In genomic region chr11:101277381-101278222, GRCm38 (mm10) we compare ENCODE assay signal across 8 mouse cellular contexts. TPM values are rescaled to one million over a fixed set of nuclear protein-coding genes. Genes with fewer than 3 reads are reported as not detected.
DNase-seq lines count a peak whose midpoint lies in the region; ATAC-seq and TF ChIP-seq lines count a peak whose summit lies in the region.

No protein-coding gene starts in this region.

- no peaks in the 10 kb centered on the region for H3K9me3 ChIP-seq in hindbrain, embryonic 16.5 days (ENCODE audit: control insufficient read depth, low read length)
- H3K9me3 ChIP-seq in neural tube, embryonic 13.5 days: no peaks in the 10 kb centered on the region

- peak overlapping the region; percentile 96 for H3K27ac ChIP-seq in layer of hippocampus, adult 2 months
- no peak overlapping the region for H3K27ac ChIP-seq in bone marrow macrophage, adult 2 months (ENCODE audit: insufficient read depth, low read depth, low read length)
- no peak overlapping the region for H3K27ac ChIP-seq in hindbrain, embryonic 16.5 days (ENCODE audit: low read depth, low read length)
- H3K27ac ChIP-seq in liver, adult 2 months (replicated peaks; ENCODE audit: insufficient read depth, low read depth, low read length): peak overlapping the region; percentile 75
- no peak overlapping the region for H3K27ac ChIP-seq in neural tube, embryonic 13.5 days (replicated peaks)

- H3K4me2 ChIP-seq in hindbrain, embryonic 16.5 days (ENCODE audit: low read length): peak overlapping the region; percentile 87
- peak overlapping the region; percentile 88 for H3K4me2 ChIP-seq in neural tube, embryonic 13.5 days

- peak overlapping the region; percentile 73; the same call in 1 of the 2 replicates for H3K9ac ChIP-seq in hindbrain, embryonic 16.5 days (ENCODE audit: low read depth, low read length)
- H3K9ac ChIP-seq in liver, adult 2 months (ENCODE audit: low read depth, low read length): peak overlapping the region; percentile 86
- H3K9ac ChIP-seq in neural tube, embryonic 13.5 days: peak overlapping the region; percentile 88

- no peaks in the 10 kb centered on the region for H3K27me3 ChIP-seq in hindbrain, embryonic 16.5 days (replicated peaks; ENCODE audit: control insufficient read depth, insufficient read depth, low read length)
- no peaks in the 10 kb centered on the region for H3K27me3 ChIP-seq in liver, adult 2 months (ENCODE audit: control insufficient read depth, insufficient read depth, low read length)
- peaks cover 9% of the 10 kb centered on the region; the same call in 1 of the 2 replicates for H3K27me3 ChIP-seq in neural tube, embryonic 13.5 days

- H3K36me3 ChIP-seq in hindbrain, embryonic 16.5 days (ENCODE audit: control insufficient read depth, insufficient read depth, low read length): no peaks in the 10 kb centered on the region
- no peaks in the 10 kb centered on the region for H3K36me3 ChIP-seq in liver, adult 2 months (ENCODE audit: control insufficient read depth, insufficient read depth, low read length)
- H3K36me3 ChIP-seq in neural tube, embryonic 13.5 days: peaks cover 10% of the 10 kb centered on the region; the same call in 1 of the 2 replicates

- H3K4me1 ChIP-seq in bone marrow macrophage, adult 2 months (ENCODE audit: control insufficient read depth, insufficient read depth, low read length): peaks cover 18% of the 10 kb centered on the region
- H3K4me1 ChIP-seq in hindbrain, embryonic 16.5 days (ENCODE audit: control insufficient read depth, insufficient read depth, low read depth, low read length): peaks cover 24% of the 10 kb centered on the region
- peaks cover 9% of the 10 kb centered on the region for H3K4me1 ChIP-seq in liver, adult 2 months (ENCODE audit: control insufficient read depth, insufficient read depth, low read length)
- H3K4me1 ChIP-seq in neural tube, embryonic 13.5 days (replicated peaks): peaks cover 27% of the 10 kb centered on the region

- no peak for TF ChIP-seq POLR2A in bone marrow macrophage, adult 2 months (IDR thresholded peaks at IDR 0.05; ENCODE audit: borderline replicate concordance, low read depth, low read length)
- no peak for TF ChIP-seq POLR2A in liver, adult 2 months (IDR thresholded peaks at IDR 0.05; ENCODE audit: extremely low read depth, insufficient read depth, low read length)

- no peak for TF ChIP-seq CTCF in layer of hippocampus, adult 2 months (conservative IDR thresholded peaks at IDR 0.05)
- TF ChIP-seq CTCF in bone marrow macrophage, adult 2 months (IDR thresholded peaks at IDR 0.05; ENCODE audit: low read depth, low read length): peak; percentile 7; the same call in 1 of the 2 replicates
- no peak for TF ChIP-seq CTCF in liver, adult 2 months (IDR thresholded peaks at IDR 0.05; ENCODE audit: low read depth, low read length)

- WGBS in hindbrain, embryonic 16.5 days: 69% methylated on average over 12 of the region's 12 CpGs
- 26% methylated on average over 12 of the region's 12 CpGs for WGBS in liver, adult 2 months
- 56% methylated on average over 12 of the region's 12 CpGs for WGBS in neural tube, embryonic 13.5 days

- peak overlapping the region; percentile 86 for H3K4me3 ChIP-seq in layer of hippocampus, adult 2 months
- peak overlapping the region; percentile 95 for H3K4me3 ChIP-seq in bone marrow macrophage, adult 2 months (ENCODE audit: insufficient read depth, low read length)
- peak overlapping the region; percentile 54 for H3K4me3 ChIP-seq in hindbrain, embryonic 16.5 days (ENCODE audit: low read length)
- peak overlapping the region; percentile 92 for H3K4me3 ChIP-seq in liver, adult 2 months (ENCODE audit: insufficient read depth, low read depth, low read length)
- H3K4me3 ChIP-seq in neural tube, embryonic 13.5 days: peak overlapping the region; percentile 75

- DNase-seq in layer of hippocampus, adult 2 months (ENCODE audit: low spot score in 2 of 2): peak in 1 of 2 experiments; percentile 34
- DNase-seq in layer of hippocampus, adult 9-10 months (ENCODE audit: low spot score): no peak
- peak; percentile 83 for DNase-seq in liver, adult 2 months (ENCODE audit: extremely low read depth, low read depth, low spot score)
- no peak for DNase-seq in spleen, postnatal 14 days (ENCODE audit: low spot score in 2 of 2)
- no peak for DNase-seq in left cerebral cortex, adult 8-10 months (ENCODE audit: low spot score in 2 of 2)

- no peaks in the 10 kb centered on the region for H3K79me2 ChIP-seq in liver, adult 2 months (ENCODE audit: control insufficient read depth, insufficient read depth, low read length)

- ATAC-seq in hindbrain, embryonic 16.5 days: no peak
- no peak for ATAC-seq in neural tube, embryonic 13.5 days (ENCODE audit: low read depth)

RNA-seq across cellular contexts. Expression of gene Cntd1, which starts 1.2 kb away (rescaled TPM):
- under 1 TPM; 0.29 to 0.56 TPM for total RNA-seq in layer of hippocampus, adult 2 months (2021)
- 1.0 and 1.6 TPM in 2 replicates for polyA plus RNA-seq in bone marrow macrophage, adult 2 months (2012; ENCODE audit: insufficient read depth, insufficient read length, missing spikeins)
- polyA plus RNA-seq in hindbrain, embryonic 16.5 days (2015; fragmentation: Nextera tagmentation; extraction: Ambion mirVana): 0.83 and 1.0 TPM in 2 replicates
- total RNA-seq in liver, adult 2 months (2014; rRNA removed): not detected in 2 replicates
- not detected in 2 replicates for polyA plus RNA-seq in liver, adult 2 months (2012; rRNA removed)
- polyA plus RNA-seq in neural tube, embryonic 13.5 days (2015; fragmentation: Nextera tagmentation; extraction: Ambion mirVana): 0.89 and 1.0 TPM in 2 replicates
- total RNA-seq in left cerebral cortex, adult 8-10 months (2022): under 1 TPM; 0.25 to 0.55 (median 0.35) TPM

RNA-seq across cellular contexts. Expression of gene Coa3, which starts 1.3 kb away (rescaled TPM):
- total RNA-seq in layer of hippocampus, adult 2 months (2021): 100 to 1,000 TPM in 1 of 2 experiments, 10 to 100 TPM in 1; 95.5 to 108 TPM
- polyA plus RNA-seq in bone marrow macrophage, adult 2 months (2012; ENCODE audit: insufficient read depth, insufficient read length, missing spikeins): 60.1 and 63.3 TPM in 2 replicates
- 226 and 232 TPM in 2 replicates for polyA plus RNA-seq in hindbrain, embryonic 16.5 days (2015; fragmentation: Nextera tagmentation; extraction: Ambion mirVana)
- 74.7 and 96.8 TPM in 2 replicates for total RNA-seq in liver, adult 2 months (2014; rRNA removed)
- 289 and 376 TPM in 2 replicates for polyA plus RNA-seq in liver, adult 2 months (2012; rRNA removed)
- polyA plus RNA-seq in neural tube, embryonic 13.5 days (2015; fragmentation: Nextera tagmentation; extraction: Ambion mirVana): 211 and 238 TPM in 2 replicates
- 100 to 1,000 TPM in 2 of 4 experiments, 10 to 100 TPM in 2; 95.8 to 105 (median 101) TPM for total RNA-seq in left cerebral cortex, adult 8-10 months (2022)

RNA-seq across cellular contexts. Expression of gene Wnk4, which starts 17.2 kb away (rescaled TPM):
- total RNA-seq in layer of hippocampus, adult 2 months (2021): 10 to 100 TPM; 11.3 to 11.4 TPM
- polyA plus RNA-seq in bone marrow macrophage, adult 2 months (2012; ENCODE audit: insufficient read depth, insufficient read length, missing spikeins): not detected in 2 replicates
- 7.2 and 7.3 TPM in 2 replicates for polyA plus RNA-seq in hindbrain, embryonic 16.5 days (2015; fragmentation: Nextera tagmentation; extraction: Ambion mirVana)
- 0.37 and 0.40 TPM in 2 replicates for total RNA-seq in liver, adult 2 months (2014; rRNA removed)
- polyA plus RNA-seq in liver, adult 2 months (2012; rRNA removed): 0.32 and 1.1 TPM in 2 replicates
- 5.5 and 6.8 TPM in 2 replicates for polyA plus RNA-seq in neural tube, embryonic 13.5 days (2015; fragmentation: Nextera tagmentation; extraction: Ambion mirVana)
- total RNA-seq in left cerebral cortex, adult 8-10 months (2022): 10 to 100 TPM; 11.1 to 12.2 (median 11.6) TPM

RNA-seq across cellular contexts. Expression of gene Vps25, which starts 24.1 kb away (rescaled TPM):
- 10 to 100 TPM; 68.8 to 69.4 TPM for total RNA-seq in layer of hippocampus, adult 2 months (2021)
- polyA plus RNA-seq in bone marrow macrophage, adult 2 months (2012; ENCODE audit: insufficient read depth, insufficient read length, missing spikeins): 111 and 114 TPM in 2 replicates
- 128 and 131 TPM in 2 replicates for polyA plus RNA-seq in hindbrain, embryonic 16.5 days (2015; fragmentation: Nextera tagmentation; extraction: Ambion mirVana)
- 35.6 and 43.8 TPM in 2 replicates for total RNA-seq in liver, adult 2 months (2014; rRNA removed)
- polyA plus RNA-seq in liver, adult 2 months (2012; rRNA removed): 109 and 122 TPM in 2 replicates
- polyA plus RNA-seq in neural tube, embryonic 13.5 days (2015; fragmentation: Nextera tagmentation; extraction: Ambion mirVana): 114 and 117 TPM in 2 replicates
- 10 to 100 TPM; 56.7 to 70.0 (median 65.8) TPM for total RNA-seq in left cerebral cortex, adult 8-10 months (2022)

RNA-seq across cellular contexts. Expression of gene Becn1, which starts 24.5 kb away (rescaled TPM):
- total RNA-seq in layer of hippocampus, adult 2 months (2021): 100 to 1,000 TPM; 219 to 223 TPM
- 78.3 and 80.1 TPM in 2 replicates for polyA plus RNA-seq in bone marrow macrophage, adult 2 months (2012; ENCODE audit: insufficient read depth, insufficient read length, missing spikeins)
- polyA plus RNA-seq in hindbrain, embryonic 16.5 days (2015; fragmentation: Nextera tagmentation; extraction: Ambion mirVana): 175 and 182 TPM in 2 replicates
- total RNA-seq in liver, adult 2 months (2014; rRNA removed): 43.8 and 57.8 TPM in 2 replicates
- polyA plus RNA-seq in liver, adult 2 months (2012; rRNA removed): 43.1 and 50.8 TPM in 2 replicates
- polyA plus RNA-seq in neural tube, embryonic 13.5 days (2015; fragmentation: Nextera tagmentation; extraction: Ambion mirVana): 173 and 178 TPM in 2 replicates
- 100 to 1,000 TPM; 178 to 237 (median 199) TPM for total RNA-seq in left cerebral cortex, adult 8-10 months (2022)

Comparison
In these comparisons a context has a peak if more than half of its experiments do, and no peak if none do; other contexts are left out.
1. H3K27ac ChIP-seq: peak in layer of hippocampus, adult 2 months (single experiment) and liver, adult 2 months (single experiment); none in bone marrow macrophage, adult 2 months (single experiment), hindbrain, embryonic 16.5 days (single experiment) and neural tube, embryonic 13.5 days (single experiment).
2. Peak in every context shown above with its lines, with median percentiles within 50 percentile points of each other: H3K4me3 ChIP-seq and H3K9ac ChIP-seq.